Mouse (Mus musculus): ENCODE results near the gene Ttll5.
A peak's percentile ranks its signal among the peaks of the same experiment; 100 is the strongest.

Ttll5 gene

DNA sequence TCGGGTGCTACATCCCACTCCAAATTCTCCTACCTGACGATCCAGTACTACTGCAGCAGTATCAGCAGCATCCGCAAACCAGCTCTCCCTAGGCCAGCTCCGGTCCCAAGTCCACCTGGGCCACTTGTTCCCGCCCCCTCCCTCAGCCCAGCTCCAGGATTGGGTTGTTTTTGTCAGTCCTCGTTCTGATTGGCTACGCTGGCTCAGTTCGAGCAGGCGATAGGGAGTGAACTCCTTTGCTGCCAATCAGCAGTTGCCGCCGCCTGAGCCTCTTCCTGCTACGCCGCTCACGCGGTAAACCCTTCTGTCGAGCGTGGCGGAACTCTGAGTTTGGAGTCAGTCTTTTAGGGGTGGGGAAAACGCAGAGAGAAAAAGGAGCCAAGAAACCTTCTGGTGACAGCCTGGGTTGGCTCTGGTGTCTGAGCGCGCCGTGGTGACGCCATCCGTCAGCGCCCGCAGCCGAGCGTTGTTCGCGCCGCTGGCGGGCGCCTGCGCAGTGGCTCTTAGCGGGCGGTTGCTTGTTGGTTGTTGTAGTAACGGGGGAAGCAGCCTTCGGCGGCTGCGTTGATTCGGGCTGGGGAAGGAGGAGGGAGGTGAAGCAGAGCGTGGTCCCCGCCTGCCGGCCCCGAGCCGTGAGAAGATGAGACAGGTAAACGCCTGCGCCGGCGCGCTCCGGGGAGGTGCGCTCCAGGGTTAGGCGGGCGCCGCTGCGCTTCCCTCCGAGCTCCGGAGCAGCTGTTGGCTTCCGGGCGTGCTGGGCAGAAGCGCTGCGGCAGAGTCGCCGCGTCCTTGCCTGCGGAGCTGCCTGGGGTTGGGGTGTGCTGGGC, at the start of gene Ttll5, which contains the start of gene Erg28:
Gene Ttll5, plus strand, starts transcription at position 222 of the 827 bp plus-strand sequence.
Gene Erg28, minus strand, starts transcription at position 113 of the 827 bp plus-strand sequence.
- DNase-seq (ENCODE audit: low read depth, low spot score): peak; percentile 91

GRCm38 (mm10) chr12:85778962-85779361, 45.5 kb upstream of the Ttll5 start:
- DNase-seq (ENCODE audit: low read depth, low spot score): no peak

- no peak for DNase-seq (ENCODE audit: low read depth, low spot score)
Measured at GRCm38 (mm10) chr12:85779707-85780106, 44.8 kb upstream of the Ttll5 start.

- no peak for DNase-seq (ENCODE audit: low read depth, low spot score)
Measured at GRCm38 (mm10) chr12:85781606-85782005, 42.9 kb upstream of the Ttll5 start.

GRCm38 (mm10) chr12:85784916-85785815, 39.3 kb upstream of the Ttll5 start:
- DNase-seq (ENCODE audit: low read depth, low spot score): no peak

GRCm38 (mm10) chr12:85792158-85792557, 32.3 kb upstream of the Ttll5 start:
- no peak for DNase-seq (ENCODE audit: low read depth, low spot score)

- DNase-seq (ENCODE audit: low read depth, low spot score): no peak
Measured at GRCm38 (mm10) chr12:85792821-85793346, 31.6 kb upstream of the Ttll5 start.

GRCm38 (mm10) chr12:85794094-85794493, 30.4 kb upstream of the Ttll5 start:
- DNase-seq (ENCODE audit: low read depth, low spot score): no peak

- DNase-seq (ENCODE audit: low read depth, low spot score): no peak
Measured at GRCm38 (mm10) chr12:85795551-85795950, 28.9 kb upstream of the Ttll5 start.

DNA sequence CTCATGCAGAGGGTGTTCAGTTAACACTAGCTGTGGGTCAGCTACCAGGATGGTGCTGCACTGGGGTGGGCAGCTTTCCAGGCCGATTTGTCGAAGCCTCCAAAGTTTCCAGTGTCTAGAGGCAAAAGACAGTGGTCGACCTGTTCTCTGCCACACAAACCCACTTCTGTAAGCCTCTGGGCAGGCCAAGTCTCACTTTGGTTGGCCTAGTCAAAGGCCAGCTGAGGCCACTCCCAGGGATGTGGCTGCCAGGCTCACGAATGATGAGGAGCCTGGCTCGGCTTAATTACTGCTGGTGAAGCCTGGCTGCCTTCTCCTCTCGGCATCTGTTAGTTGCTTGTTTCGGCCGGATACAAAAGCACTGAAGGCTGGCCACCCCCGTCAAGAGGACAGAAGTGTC, 24.4 kb upstream of the Ttll5 start:
- DNase-seq (ENCODE audit: low read depth, low spot score): no peak

- DNase-seq (ENCODE audit: low read depth, low spot score): no peak
Measured at GRCm38 (mm10) chr12:85809726-85810125, 14.7 kb upstream of the Ttll5 start.

DNA sequence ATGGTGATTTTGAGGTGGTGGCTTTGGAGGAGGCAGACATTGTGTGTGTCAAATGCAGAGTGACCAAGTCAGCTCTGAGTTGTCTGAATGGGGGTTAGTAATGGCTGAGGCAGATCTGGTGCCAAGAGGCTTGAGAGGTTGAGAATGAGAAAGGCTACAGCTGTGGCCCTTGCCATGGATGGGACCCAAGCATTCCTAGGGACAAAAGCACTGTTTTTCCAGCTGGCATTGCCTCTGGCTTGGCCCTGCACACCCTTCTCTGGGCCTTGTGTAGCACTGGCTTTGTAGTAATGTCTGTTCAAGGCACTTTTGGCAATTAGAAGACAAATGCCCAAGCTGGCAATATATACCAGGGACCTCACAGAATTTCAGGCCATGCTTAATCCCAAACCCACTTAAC, 13.5 kb upstream of the Ttll5 start:
- DNase-seq (ENCODE audit: low read depth, low spot score): no peak

DNA sequence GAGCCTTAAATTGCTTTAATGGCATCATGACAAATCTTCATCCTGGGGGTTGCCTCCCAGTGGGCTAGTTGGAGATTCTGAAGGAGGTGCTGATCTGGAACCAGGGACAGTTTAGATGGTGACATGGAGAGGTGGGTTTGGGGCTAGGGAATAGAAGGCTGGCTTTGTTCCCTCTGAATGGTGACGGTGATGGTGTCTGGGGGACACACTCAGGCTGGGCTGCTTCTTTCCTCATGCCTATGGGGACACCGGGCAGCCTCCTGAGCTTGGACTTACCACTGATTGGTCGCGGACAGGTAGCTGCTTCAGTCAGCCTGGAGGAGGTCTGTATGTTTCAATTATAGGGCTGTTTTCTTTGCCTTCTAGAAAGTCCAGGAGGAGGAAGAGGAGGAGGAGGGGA, 12.8 kb upstream of the Ttll5 start:
- DNase-seq (ENCODE audit: low read depth, low spot score): no peak

GRCm38 (mm10) chr12:85813599-85813998, 10.9 kb upstream of the Ttll5 start:
- no peak for DNase-seq (ENCODE audit: low read depth, low spot score)

- no peak for DNase-seq (ENCODE audit: low read depth, low spot score)
Measured at GRCm38 (mm10) chr12:85822051-85822450, 2.4 kb upstream of the Ttll5 start.

DNA sequence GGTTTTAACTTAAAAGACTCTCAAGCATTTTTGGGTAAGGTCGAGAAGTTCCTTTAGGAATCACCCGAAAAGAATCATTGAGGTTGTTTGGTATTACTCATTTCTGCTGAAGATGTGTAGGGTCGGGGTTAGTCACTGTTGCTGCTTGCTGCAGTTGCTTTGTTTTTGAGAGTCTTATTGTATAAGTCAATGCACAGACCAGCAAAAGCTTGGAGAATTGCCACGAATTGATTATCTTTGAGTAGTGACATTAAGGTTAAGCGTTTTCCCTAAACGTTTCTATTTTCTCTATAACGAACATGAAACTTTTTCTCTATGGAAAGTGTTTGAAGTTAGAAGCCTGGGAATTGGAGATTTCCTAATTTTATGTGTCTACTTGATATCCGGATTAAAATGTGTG, 902 bp downstream of the Ttll5 start:
- no peak for DNase-seq (ENCODE audit: low read depth, low spot score)

DNA sequence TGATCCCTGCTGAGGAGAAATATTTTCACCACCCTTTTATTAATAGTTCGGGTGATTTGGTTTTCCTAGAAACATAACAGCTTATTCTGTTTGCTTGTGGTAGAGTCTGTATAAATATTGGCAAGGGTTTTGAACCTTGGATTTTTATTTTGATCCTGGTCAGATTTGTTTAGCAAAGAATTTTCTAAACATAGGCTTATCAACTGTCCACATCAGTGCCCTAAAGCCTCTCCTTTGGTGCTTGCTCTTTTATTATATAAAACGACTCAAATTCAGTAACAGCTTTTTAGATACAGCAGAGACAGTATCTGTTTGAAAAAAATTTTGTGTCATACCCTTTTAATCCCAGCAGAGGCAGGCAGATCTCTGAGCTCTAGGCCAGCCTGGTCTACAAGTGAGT, 1.4 kb downstream of the Ttll5 start:
- no peak for DNase-seq (ENCODE audit: low read depth, low spot score)

GRCm38 (mm10) chr12:85828856-85829255, 4.4 kb downstream of the Ttll5 start:
- DNase-seq (ENCODE audit: low read depth, low spot score): no peak

DNA sequence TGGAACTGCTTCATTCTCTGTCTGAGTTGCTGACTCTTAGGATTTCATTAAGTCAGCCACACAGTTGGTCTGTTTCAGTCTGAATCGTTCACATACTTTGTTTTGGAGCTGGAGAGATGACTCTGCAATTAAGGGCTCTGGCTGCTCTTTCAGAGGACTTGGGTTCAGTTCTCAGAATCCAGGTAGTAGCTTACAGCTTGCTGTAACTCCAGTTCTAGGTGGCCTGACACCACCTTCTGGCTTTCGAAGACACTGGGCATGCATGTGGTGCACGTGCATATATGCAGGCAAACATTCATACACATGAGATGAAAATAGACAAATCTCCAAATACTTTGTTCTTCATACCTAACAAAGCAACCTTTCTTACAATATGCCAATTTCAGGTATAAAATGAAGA, 5.4 kb downstream of the Ttll5 start:
- no peak for DNase-seq (ENCODE audit: low read depth, low spot score)

DNA sequence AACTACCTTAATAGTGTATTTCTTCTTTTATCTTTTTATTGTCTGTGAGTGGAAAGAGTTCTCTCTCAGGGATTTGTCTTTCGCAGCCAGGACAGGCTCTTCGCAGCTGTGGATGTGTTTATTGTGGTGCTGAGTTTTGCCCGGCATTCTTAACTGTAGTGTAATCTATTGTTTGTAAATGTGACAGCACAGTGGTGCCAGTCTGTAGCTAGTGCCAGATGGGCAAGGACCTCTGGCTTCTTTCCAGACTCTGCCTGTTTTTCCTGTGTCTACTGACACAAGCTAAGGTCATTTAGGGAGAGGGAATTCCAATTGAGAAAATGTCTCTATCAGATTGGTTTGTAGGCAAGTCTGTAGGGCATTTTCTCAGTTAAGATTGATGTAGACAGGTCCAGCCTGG, 6.2 kb downstream of the Ttll5 start:
- no peak for DNase-seq (ENCODE audit: low read depth, low spot score)

- DNase-seq (ENCODE audit: low read depth, low spot score): no peak
Measured at GRCm38 (mm10) chr12:85834543-85834942, 10.1 kb downstream of the Ttll5 start.

GRCm38 (mm10) chr12:85837765-85838164, 13.3 kb downstream of the Ttll5 start:
- DNase-seq (ENCODE audit: low read depth, low spot score): no peak
